Mouse (Mus musculus) erythroid progenitor cell, adult 5-6 weeks (primary cell): ENCODE measurements around the gene Mgat4b. TPM values are rescaled to one million over a fixed set of nuclear protein-coding genes. Genes with fewer than 3 reads are reported as not detected.

Experiments
- ATAC-seq: replicated peaks from 2 replicates; pipeline ENCODE4 v1.8.0; 2016; ENCODE audit warnings: moderate number of reproducible peaks, mild to moderate bottlenecking, moderate TSS enrichment, inconsistent platforms; ENCODE audit not compliant: poor library complexity, low FRiP score, severe bottlenecking
- total RNA-seq, 2 experiments: library from RNA; stranded (forward) in 1 of 2; stranded (reverse) in 1 of 2; fragments of 150-400 nt in 1 of 2; fragments of 186-747, 209-891 nt in 1 of 2; gene quantifications; 2 replicates each; pipeline versions ENCODE4 v1.2.3 to v1.2.4; 2015 to 2017; ENCODE audit warnings: low replicate concordance in 2 of 2

The Mgat4b gene
- total RNA-seq (2015; ENCODE audit: low replicate concordance) (26.8 and 48.7 TPM in 2 replicates), total RNA-seq (2017; ENCODE audit: low replicate concordance) (38.2 and 40.9 TPM in 2 replicates)

- peak; percentile 82 for ATAC-seq
These were observed at the start of gene Mgat4b, which contains the start of gene Sqstm1 for GRCm38 (mm10) chr11:50210505-50211151. Gene Mgat4b, plus strand, starts transcription at chr11:50210890. Gene Sqstm1, minus strand, starts transcription at chr11:50210827.

DNA sequence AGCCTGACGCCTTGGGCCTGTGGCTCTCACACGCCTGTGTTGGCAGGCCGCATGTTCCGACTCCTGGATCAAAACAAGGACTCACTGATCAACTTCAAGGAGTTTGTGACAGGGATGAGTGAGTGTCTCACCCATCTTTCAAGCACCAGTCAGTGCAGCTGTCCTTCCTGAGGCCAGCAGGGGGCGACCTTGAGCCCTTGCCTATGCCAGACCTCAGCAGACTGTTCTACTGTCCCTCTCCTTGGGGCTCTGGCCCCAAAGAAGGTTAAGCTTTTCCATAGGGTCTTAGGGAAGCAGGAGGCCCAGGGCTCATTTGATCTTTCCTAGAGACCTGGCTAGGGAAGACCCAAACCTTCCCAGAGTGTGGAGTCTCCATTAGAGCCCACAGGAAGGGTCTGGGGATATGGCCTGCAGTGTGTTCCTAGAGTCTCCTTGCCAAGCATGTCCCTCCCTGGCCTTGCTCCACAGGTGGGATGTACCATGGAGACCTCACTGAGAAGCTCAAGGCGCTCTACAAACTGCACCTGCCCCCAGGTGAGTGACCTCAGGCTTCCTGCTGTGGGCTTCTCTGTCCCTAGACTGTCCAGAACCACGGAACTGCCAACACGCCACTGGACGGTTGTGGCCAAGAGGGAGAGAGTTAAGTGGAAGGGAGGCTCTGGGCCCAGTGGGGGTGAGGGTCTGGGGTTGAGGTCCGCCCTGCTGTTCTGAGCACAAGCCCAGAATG, 48.9 kb upstream of the Mgat4b start:
- ATAC-seq = peak; percentile 85

DNA sequence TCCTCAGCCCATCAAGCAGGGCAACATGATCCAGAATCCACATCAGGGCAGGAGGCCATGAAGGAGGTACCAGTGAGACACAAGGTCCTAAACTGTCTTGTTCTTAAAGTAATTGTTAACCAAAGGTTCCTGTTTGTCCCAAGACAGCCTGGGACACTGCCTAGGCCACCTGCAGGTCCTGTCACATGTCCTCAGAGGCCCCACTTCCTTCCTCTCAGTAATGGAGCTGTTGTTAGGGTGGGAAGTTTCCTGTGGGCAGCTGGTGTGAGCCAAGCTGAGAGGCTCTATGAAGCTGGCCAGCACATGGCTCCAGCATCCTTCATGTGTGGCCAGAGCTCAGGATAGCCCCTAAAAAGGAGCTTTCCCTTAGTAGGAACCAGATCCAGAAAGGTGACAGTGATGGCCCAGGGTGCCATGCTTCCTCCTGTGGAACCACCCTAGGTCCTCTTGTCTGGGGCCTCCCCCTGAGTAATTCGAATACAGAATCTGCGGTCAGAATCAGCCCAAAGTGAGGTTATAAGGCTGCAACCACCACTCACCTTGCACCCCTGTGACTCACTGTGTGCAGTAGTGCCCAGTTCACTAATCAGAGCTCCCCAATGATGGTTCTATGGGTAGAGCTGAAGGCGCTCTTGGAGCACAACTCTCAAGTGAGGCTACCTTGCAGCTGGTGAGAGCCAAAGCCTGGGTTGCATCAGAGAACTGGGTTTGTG, 48.2 kb upstream of the Mgat4b start:
- no peak for ATAC-seq

DNA sequence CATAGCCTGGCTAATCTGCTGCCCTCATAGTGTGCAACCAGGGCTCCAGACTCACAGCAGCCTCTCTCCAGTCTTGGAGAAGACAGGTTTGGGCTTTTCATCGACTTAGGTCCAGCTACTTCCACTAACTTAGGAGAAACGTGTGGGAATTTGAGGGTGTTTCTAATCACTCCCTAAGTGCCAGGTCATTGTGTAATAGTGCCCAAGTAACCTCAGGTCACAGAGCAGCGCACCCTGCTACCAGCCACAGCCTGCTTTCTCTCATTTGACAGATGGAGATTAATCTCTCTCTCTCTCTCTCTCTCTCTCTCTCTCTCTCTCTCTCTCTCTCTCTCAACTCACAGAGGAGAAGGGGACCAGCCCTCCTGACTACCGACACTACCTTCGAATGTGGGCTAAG, 42.3 kb upstream of the Mgat4b start:
- no peak for ATAC-seq

GRCm38 (mm10) chr11:50174111-50174729, 36.5 kb upstream of the Mgat4b start, which contains the start of gene Mrnip:
Gene Mrnip, plus strand, starts transcription at chr11:50174444.
- peak; percentile 4; the same call in 1 of the 2 replicates for ATAC-seq

DNA sequence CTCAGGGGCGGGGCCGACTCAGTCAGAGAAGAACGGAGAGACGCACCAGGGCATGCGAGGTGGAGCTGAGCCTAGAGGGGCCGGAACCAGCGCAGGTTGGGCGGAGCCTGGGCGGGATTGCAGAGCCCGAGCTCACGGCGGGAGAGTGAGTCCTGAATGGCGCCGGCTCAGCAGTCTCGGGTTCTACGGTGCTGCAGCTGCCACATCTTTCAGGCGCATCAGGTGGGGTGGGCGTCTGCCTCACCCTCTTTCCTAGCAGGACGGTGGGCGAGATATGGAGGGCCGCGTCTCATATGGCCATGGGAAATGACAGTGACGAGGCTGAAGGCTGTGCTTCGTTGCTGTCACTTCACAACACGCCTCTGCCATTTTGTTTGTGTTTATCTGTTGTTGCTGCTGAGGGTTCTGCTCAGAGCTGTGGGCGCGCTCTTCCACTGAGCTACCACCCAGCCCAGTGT, 35.9 kb upstream of the Mgat4b start:
- ATAC-seq = peak; percentile 99

- ATAC-seq = no peak
These were observed 34.3 kb upstream of the Mgat4b start for GRCm38 (mm10) chr11:50176351-50176750.

DNA sequence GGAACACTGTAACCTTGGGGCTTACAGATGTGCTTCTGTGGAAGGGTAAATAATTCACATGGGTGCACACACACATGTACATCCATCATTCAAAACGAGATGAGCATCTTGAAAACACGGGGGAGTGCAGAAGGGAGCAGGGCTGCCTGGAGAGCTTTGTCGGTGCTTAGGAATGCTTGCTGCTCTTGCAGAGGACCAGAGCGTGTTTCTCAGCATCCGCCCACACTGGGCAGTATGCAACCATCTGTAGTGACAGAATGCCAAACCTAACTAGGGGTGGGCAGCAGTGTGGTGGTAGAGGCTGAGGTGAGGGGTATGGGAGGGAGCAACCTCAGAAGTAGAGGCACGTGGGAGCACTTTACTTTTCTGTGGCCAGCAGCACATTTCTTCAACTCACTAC, 33.6 kb upstream of the Mgat4b start:
- ATAC-seq = no peak

GRCm38 (mm10) chr11:50178532-50179488, 31.9 kb upstream of the Mgat4b start:
- no peak for ATAC-seq

GRCm38 (mm10) chr11:50180478-50181231, 30.0 kb upstream of the Mgat4b start:
- ATAC-seq = no peak

GRCm38 (mm10) chr11:50182702-50183101, 28.0 kb upstream of the Mgat4b start:
- no peak for ATAC-seq

DNA sequence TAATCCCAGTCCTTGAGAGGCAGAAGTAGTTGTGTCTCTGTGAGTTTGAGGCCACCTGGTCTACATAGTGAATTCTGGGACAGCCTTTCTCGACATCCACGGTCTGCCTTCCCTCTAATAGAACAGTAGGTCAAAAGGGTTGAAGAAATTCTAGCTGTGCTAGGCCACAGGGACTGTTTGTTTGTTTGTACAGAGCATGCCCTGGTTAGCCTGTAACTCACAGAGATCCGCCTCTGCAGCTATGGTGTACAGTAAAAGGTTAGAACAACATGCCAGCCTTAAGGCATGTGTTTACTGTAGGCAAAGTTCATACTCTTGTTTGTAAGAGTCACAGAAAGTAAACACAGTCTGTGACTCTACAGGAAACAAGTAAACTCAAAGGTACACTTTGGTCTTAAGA, 25.9 kb upstream of the Mgat4b start:
- ATAC-seq = no peak

- no peak for ATAC-seq
These were observed 22.0 kb upstream of the Mgat4b start for GRCm38 (mm10) chr11:50188682-50189081.

- ATAC-seq = no peak
These were observed 20.3 kb upstream of the Mgat4b start for GRCm38 (mm10) chr11:50190362-50190761.

- ATAC-seq = no peak
These were observed 18.4 kb upstream of the Mgat4b start for GRCm38 (mm10) chr11:50192278-50192677.

- no peak for ATAC-seq
These were observed 16.6 kb upstream of the Mgat4b start for GRCm38 (mm10) chr11:50194070-50194469.

GRCm38 (mm10) chr11:50194793-50195192, 15.9 kb upstream of the Mgat4b start:
- no peak for ATAC-seq

- no peak for ATAC-seq
These were observed 13.2 kb upstream of the Mgat4b start for GRCm38 (mm10) chr11:50197500-50197899.
